7 mouse cellular contexts compared by ENCODE assay signal in genomic region chr16:31905891-31906825, GRCm38 (mm10). TPM values are rescaled to one million over a fixed set of nuclear protein-coding genes. Genes with fewer than 3 reads are reported as not detected.
DNase-seq lines count a peak whose midpoint lies in the region; ATAC-seq and TF ChIP-seq lines count a peak whose summit lies in the region.

No protein-coding gene starts in this region.

- no peaks in the 10 kb centered on the region for H3K9me3 ChIP-seq in lung, embryonic 14.5 days (ENCODE audit: low read depth, low read length)
- H3K9me3 ChIP-seq in embryonic facial prominence, embryonic 15.5 days (replicated peaks), result no peaks in the 10 kb centered on the region
- no peaks in the 10 kb centered on the region for H3K9me3 ChIP-seq in limb, embryonic 10.5 days (replicated peaks)
- H3K9me3 ChIP-seq in stomach, embryonic 15.5 days, result no peaks in the 10 kb centered on the region

- no peaks in the 10 kb centered on the region for H3K27me3 ChIP-seq in lung, embryonic 14.5 days (ENCODE audit: insufficient read depth, low read length)
- no peaks in the 10 kb centered on the region for H3K27me3 ChIP-seq in embryonic facial prominence, embryonic 15.5 days
- H3K27me3 ChIP-seq in limb, embryonic 10.5 days (ENCODE audit: low read depth, poor library complexity, severe bottlenecking), result peaks cover 7% of the 10 kb centered on the region; the same call in 1 of the 2 replicates
- no peaks in the 10 kb centered on the region for H3K27me3 ChIP-seq in stomach, embryonic 15.5 days (replicated peaks)

- no peaks in the 10 kb centered on the region for H3K36me3 ChIP-seq in lung, embryonic 14.5 days (ENCODE audit: insufficient read depth)
- no peaks in the 10 kb centered on the region for H3K36me3 ChIP-seq in embryonic facial prominence, embryonic 15.5 days
- no peaks in the 10 kb centered on the region for H3K36me3 ChIP-seq in limb, embryonic 10.5 days
- no peaks in the 10 kb centered on the region for H3K36me3 ChIP-seq in stomach, embryonic 15.5 days

- 33% methylated on average over 20 of the region's 20 CpGs for WGBS in lung, embryonic 14.5 days
- 29% methylated on average over 20 of the region's 20 CpGs for WGBS in embryonic facial prominence, embryonic 15.5 days
- WGBS in limb, embryonic 10.5 days, result 35% methylated on average over 19 of the region's 20 CpGs
- WGBS in stomach, embryonic 15.5 days, result 31% methylated on average over 19 of the region's 20 CpGs

- 0 out of 2 replicates have a peak overlapping the region, but pooled peaks have one; percentile 7 for H3K4me3 ChIP-seq in lung, embryonic 14.5 days (ENCODE audit: low read depth, low read length)
- H3K4me3 ChIP-seq in embryonic facial prominence, embryonic 15.5 days (replicated peaks), result no peak overlapping the region
- H3K4me3 ChIP-seq in limb, embryonic 10.5 days, result peak overlapping the region; percentile 45
- H3K4me3 ChIP-seq in stomach, embryonic 15.5 days (replicated peaks), result no peak overlapping the region; the same call in 1 of the 2 replicates

- no peak for DNase-seq in lung, embryonic 14.5 days
- DNase-seq in lung, adult 18-20 months, result no peak
- DNase-seq in limb, embryonic 10.5 days (ENCODE audit: low spot score), result no peak
- no peak for DNase-seq in thymus, postnatal 0 days (ENCODE audit: low spot score)
- no peak for DNase-seq in layer of hippocampus, postnatal 25 days (ENCODE audit: extremely low spot score in 1 of 2, low spot score in 1 of 2)

- H3K4me1 ChIP-seq in lung, embryonic 14.5 days (ENCODE audit: insufficient read depth), result no peaks in the 10 kb centered on the region
- H3K4me1 ChIP-seq in embryonic facial prominence, embryonic 15.5 days, result peaks cover 15% of the 10 kb centered on the region; the same call in 1 of the 2 replicates
- peaks cover 14% of the 10 kb centered on the region for H3K4me1 ChIP-seq in limb, embryonic 10.5 days
- H3K4me1 ChIP-seq in stomach, embryonic 15.5 days, result 0 out of 2 replicates have a peak, but pooled peaks cover 10% of the 10 kb centered on the region

- no peak for ATAC-seq in lung, embryonic 14.5 days (ENCODE audit: insufficient read depth)
- ATAC-seq in embryonic facial prominence, embryonic 15.5 days (ENCODE audit: insufficient number of reproducible peaks, low FRiP score, low TSS enrichment, low read depth), result no peak
- no peak for ATAC-seq in stomach, embryonic 15.5 days (ENCODE audit: insufficient read depth, low FRiP score, low read depth)

- H3K9ac ChIP-seq in lung, embryonic 14.5 days, result no peak overlapping the region
- H3K9ac ChIP-seq in embryonic facial prominence, embryonic 15.5 days, result no peak overlapping the region
- no peak overlapping the region for H3K9ac ChIP-seq in stomach, embryonic 15.5 days

- H3K4me2 ChIP-seq in lung, embryonic 14.5 days, result peak overlapping the region; percentile 56
- peak overlapping the region; percentile 42 for H3K4me2 ChIP-seq in embryonic facial prominence, embryonic 15.5 days (replicated peaks)
- H3K4me2 ChIP-seq in stomach, embryonic 15.5 days, result peak overlapping the region; percentile 46

- H3K27ac ChIP-seq in lung, embryonic 14.5 days (ENCODE audit: low read depth), result no peak overlapping the region
- H3K27ac ChIP-seq in embryonic facial prominence, embryonic 15.5 days (replicated peaks), result no peak overlapping the region
- no peak overlapping the region for H3K27ac ChIP-seq in limb, embryonic 10.5 days
- H3K27ac ChIP-seq in stomach, embryonic 15.5 days, result no peak overlapping the region

- TF ChIP-seq CTCF in lung, embryonic 14.5 days (IDR thresholded peaks at IDR 0.05; ENCODE audit: low read depth), result no peak

RNA-seq across cellular contexts. Expression of gene Pigz, which starts 27.5 kb away (rescaled TPM):
- polyA plus RNA-seq in lung, embryonic 14.5 days (2014; fragmentation: Nextera tagmentation; extraction: Ambion mirVana), result 0.42 and 0.43 TPM in 2 replicates
- polyA plus RNA-seq in embryonic facial prominence, embryonic 15.5 days (2015; fragmentation: Nextera tagmentation; extraction: Ambion mirVana), result 0.70 and 1.4 TPM in 2 replicates
- polyA plus RNA-seq in limb, embryonic 10.5 days (2016; fragmentation: Nextera tagmentation; extraction: Ambion mirVana), result 1.0 and 1.2 TPM in 2 replicates
- 0.51 and 0.72 TPM in 2 replicates for polyA plus RNA-seq in stomach, embryonic 15.5 days (2015; fragmentation: Nextera tagmentation; extraction: Ambion mirVana)
- polyA plus RNA-seq in thymus, postnatal 0 days (2015; fragmentation: Nextera tagmentation; extraction: Ambion mirVana), result 2.7 and 3.1 TPM in 2 replicates
- 10 to 100 TPM; 15.4 to 20.9 TPM for total RNA-seq in layer of hippocampus, postnatal 25 days (2021)

RNA-seq across cellular contexts. Expression of gene Meltf, which starts 27.5 kb away (rescaled TPM):
- 0.08 TPM in 1 of 2 replicates, not detected in the other for polyA plus RNA-seq in lung, embryonic 14.5 days (2014; fragmentation: Nextera tagmentation; extraction: Ambion mirVana)
- 3.5 and 5.2 TPM in 2 replicates for polyA plus RNA-seq in embryonic facial prominence, embryonic 15.5 days (2015; fragmentation: Nextera tagmentation; extraction: Ambion mirVana)
- 0.06 and 0.18 TPM in 2 replicates for polyA plus RNA-seq in limb, embryonic 10.5 days (2016; fragmentation: Nextera tagmentation; extraction: Ambion mirVana)
- polyA plus RNA-seq in stomach, embryonic 15.5 days (2015; fragmentation: Nextera tagmentation; extraction: Ambion mirVana), result 1.4 and 2.3 TPM in 2 replicates
- polyA plus RNA-seq in thymus, postnatal 0 days (2015; fragmentation: Nextera tagmentation; extraction: Ambion mirVana), result 0.10 and 0.13 TPM in 2 replicates
- total RNA-seq in layer of hippocampus, postnatal 25 days (2021), result under 1 TPM; 0.16 to 0.17 TPM

RNA-seq across cellular contexts. Expression of gene 0610012G03Rik, which starts 42.1 kb away (rescaled TPM):
- polyA plus RNA-seq in lung, embryonic 14.5 days (2014; fragmentation: Nextera tagmentation; extraction: Ambion mirVana), result 80.1 and 80.5 TPM in 2 replicates
- polyA plus RNA-seq in embryonic facial prominence, embryonic 15.5 days (2015; fragmentation: Nextera tagmentation; extraction: Ambion mirVana), result 86.1 and 91.7 TPM in 2 replicates
- 84.2 and 87.2 TPM in 2 replicates for polyA plus RNA-seq in limb, embryonic 10.5 days (2016; fragmentation: Nextera tagmentation; extraction: Ambion mirVana)
- 88.0 and 94.6 TPM in 2 replicates for polyA plus RNA-seq in stomach, embryonic 15.5 days (2015; fragmentation: Nextera tagmentation; extraction: Ambion mirVana)
- polyA plus RNA-seq in thymus, postnatal 0 days (2015; fragmentation: Nextera tagmentation; extraction: Ambion mirVana), result 92.1 and 95.1 TPM in 2 replicates
- total RNA-seq in layer of hippocampus, postnatal 25 days (2021), result 10 to 100 TPM; 42.2 to 49.5 TPM

RNA-seq across cellular contexts. Expression of gene Ncbp2, which starts 42.2 kb away (rescaled TPM):
- polyA plus RNA-seq in lung, embryonic 14.5 days (2014; fragmentation: Nextera tagmentation; extraction: Ambion mirVana), result 115 and 117 TPM in 2 replicates
- polyA plus RNA-seq in embryonic facial prominence, embryonic 15.5 days (2015; fragmentation: Nextera tagmentation; extraction: Ambion mirVana), result 112 and 116 TPM in 2 replicates
- polyA plus RNA-seq in limb, embryonic 10.5 days (2016; fragmentation: Nextera tagmentation; extraction: Ambion mirVana), result 143 and 147 TPM in 2 replicates
- polyA plus RNA-seq in stomach, embryonic 15.5 days (2015; fragmentation: Nextera tagmentation; extraction: Ambion mirVana), result 94.6 and 95.5 TPM in 2 replicates
- polyA plus RNA-seq in thymus, postnatal 0 days (2015; fragmentation: Nextera tagmentation; extraction: Ambion mirVana), result 80.6 and 93.3 TPM in 2 replicates
- total RNA-seq in layer of hippocampus, postnatal 25 days (2021), result 10 to 100 TPM; 49.9 to 55.3 TPM

Comparison
In these comparisons a context has a peak if more than half of its experiments do, and no peak if none do; other contexts are left out.
1. H3K4me3 ChIP-seq: peak in lung, embryonic 14.5 days (single experiment) and limb, embryonic 10.5 days (single experiment); none in embryonic facial prominence, embryonic 15.5 days (single experiment) and stomach, embryonic 15.5 days (single experiment).
2. Peak in every context shown above with its lines, with median percentiles within 50 percentile points of each other: H3K4me2 ChIP-seq.